Mouse (Mus musculus) heart, postnatal 4 days (tissue): ENCODE measurements around the gene Rasl12. TPM values are rescaled to one million over a fixed set of nuclear protein-coding genes. Genes with fewer than 3 reads are reported as not detected.

ENCODE experiments used
- DNase-seq: peaks from one replicate; pipeline ENCODE4 v3.0.0; 2021
- total RNA-seq, 2 experiments: library from RNA; stranded (reverse); gene quantifications; 2 replicates each; pipeline ENCODE4 v1.2.3; 2021

Rasl12 gene
- total RNA-seq, 2 experiments from 2014 or later, result 10.0 to 10.7 TPM

- peak; percentile 84 for DNase-seq
These were observed 5.5 kb upstream of the Rasl12 start for GRCm38 (mm10) chr9:65392638-65393364.

- peak; percentile 43 for DNase-seq
These were observed 4.7 kb upstream of the Rasl12 start for GRCm38 (mm10) chr9:65393606-65394005.

GRCm38 (mm10) chr9:65394360-65394759 lies 3.9 kb upstream of the Rasl12 start:
- no peak for DNase-seq

- no peak for DNase-seq
These were observed 1.6 kb downstream of the Rasl12 start for GRCm38 (mm10) chr9:65399934-65400333.

GRCm38 (mm10) chr9:65404331-65405183 lies 6.3 kb downstream of the Rasl12 start:
- peak; percentile 92 for DNase-seq

- DNase-seq, result no peak
These were observed 6.8 kb downstream of the Rasl12 start for GRCm38 (mm10) chr9:65405184-65405449.

GRCm38 (mm10) chr9:65407327-65407726 lies 9.0 kb downstream of the Rasl12 start:
- no peak for DNase-seq

GRCm38 (mm10) chr9:65407861-65408260 lies 9.6 kb downstream of the Rasl12 start:
- no peak for DNase-seq

- peak; percentile 51 for DNase-seq
These were observed 10.6 kb downstream of the Rasl12 start for GRCm38 (mm10) chr9:65408871-65409295.

- no peak for DNase-seq
These were observed 12.1 kb downstream of the Rasl12 start for GRCm38 (mm10) chr9:65410378-65410777.

- no peak for DNase-seq
These were observed 13.0 kb downstream of the Rasl12 start for GRCm38 (mm10) chr9:65411326-65411725.

- no peak for DNase-seq
These were observed 19.4 kb downstream of the Rasl12 start for GRCm38 (mm10) chr9:65417738-65418137.

GRCm38 (mm10) chr9:65419633-65420032 lies 21.3 kb downstream of the Rasl12 start:
- DNase-seq, result no peak

GRCm38 (mm10) chr9:65422760-65423501 lies 24.6 kb downstream of the Rasl12 start, which contains the start of gene Slc51b:
TSS of gene Slc51b (minus strand) at chr9:65422955.
- no peak for DNase-seq

GRCm38 (mm10) chr9:65424393-65424792 lies 26.1 kb downstream of the Rasl12 start:
- no peak for DNase-seq

- DNase-seq, result no peak
These were observed 29.2 kb downstream of the Rasl12 start for GRCm38 (mm10) chr9:65427511-65427910.

GRCm38 (mm10) chr9:65428003-65428402 lies 29.7 kb downstream of the Rasl12 start:
- DNase-seq, result no peak

- DNase-seq, result no peak
These were observed 32.1 kb downstream of the Rasl12 start for GRCm38 (mm10) chr9:65430401-65430800.

- no peak for DNase-seq
These were observed 32.6 kb downstream of the Rasl12 start for GRCm38 (mm10) chr9:65430921-65431320.

GRCm38 (mm10) chr9:65432236-65432635 lies 33.9 kb downstream of the Rasl12 start:
- peak; percentile 91 for DNase-seq

- DNase-seq, result peak; percentile 57
These were observed 35.8 kb downstream of the Rasl12 start for GRCm38 (mm10) chr9:65434140-65434539.

GRCm38 (mm10) chr9:65435211-65435610 lies 36.9 kb downstream of the Rasl12 start:
- no peak for DNase-seq

GRCm38 (mm10) chr9:65435671-65436301 lies 37.5 kb downstream of the Rasl12 start, which contains the start of gene Mtfmt:
TSS of gene Mtfmt (plus strand) at chr9:65435782.
- peak; percentile 96 for DNase-seq
